In genomic region chr10:96236777-96237373, GRCm38 (mm10) we compare ENCODE assay signal across 22 mouse cellular contexts.
"Had no signal": no experiment of that assay in that cellular context is flagged by ENCODE, and none has a peak within 500 bp of the region (broad histone marks: within the 10 kb centered on the region; RNA-seq: fewer than 3 reads in every experiment).

No protein-coding gene starts in this region.

- DNase-seq: kidney, adult 8-10 months; kidney, postnatal 14 days; layer of hippocampus, adult 9-11 months; liver; lung, adult 18-20 months; lung, postnatal 10 days; lung, postnatal 36 days; midbrain, embryonic 14.5 days; right cerebral cortex, adult 18-20 months; right cerebral cortex, postnatal 14 days; spleen, adult 18-20 months; thymus, postnatal 25 days had no signal

- H3K27ac ChIP-seq: layer of hippocampus, adult 2 months; limb, embryonic 10.5 days; limb, embryonic 13.5 days; liver, embryonic 12.5 days; liver, embryonic 15.5 days; lung, embryonic 15.5 days; neural tube, embryonic 12.5 days; neural tube, embryonic 15.5 days; stomach, embryonic 15.5 days had no signal

- H3K9me3 ChIP-seq: limb, embryonic 10.5 days; limb, embryonic 13.5 days; liver, embryonic 12.5 days; liver, embryonic 15.5 days; lung, embryonic 15.5 days; stomach, embryonic 15.5 days had no signal

- H3K36me3 ChIP-seq: limb, embryonic 10.5 days; limb, embryonic 13.5 days; liver, embryonic 12.5 days; liver, embryonic 15.5 days; lung, embryonic 15.5 days; neural tube, embryonic 12.5 days; neural tube, embryonic 15.5 days; stomach, embryonic 15.5 days had no signal

- H3K4me3 ChIP-seq: layer of hippocampus, adult 2 months; limb, embryonic 10.5 days; limb, embryonic 13.5 days; liver, embryonic 12.5 days; liver, embryonic 15.5 days; lung, embryonic 15.5 days; neural tube, embryonic 12.5 days; neural tube, embryonic 15.5 days; stomach, embryonic 15.5 days had no signal

- H3K27me3 ChIP-seq: limb, embryonic 13.5 days; liver, embryonic 12.5 days; liver, embryonic 15.5 days; lung, embryonic 15.5 days; neural tube, embryonic 12.5 days; neural tube, embryonic 15.5 days; stomach, embryonic 15.5 days had no signal

- H3K4me2 ChIP-seq: limb, embryonic 13.5 days; liver, embryonic 12.5 days; liver, embryonic 15.5 days; lung, embryonic 15.5 days; midbrain, embryonic 11.5 days; neural tube, embryonic 12.5 days; neural tube, embryonic 15.5 days; stomach, embryonic 15.5 days had no signal

- H3K4me1 ChIP-seq: lung, embryonic 15.5 days; neural tube, embryonic 12.5 days; neural tube, embryonic 15.5 days had no signal
